Mouse (Mus musculus) spleen, adult 2 months (tissue): ENCODE data around the gene 1700001O22Rik. TPM values are rescaled to one million over a fixed set of nuclear protein-coding genes. Genes with fewer than 3 reads are reported as not detected.

ENCODE experiments used
- DNase-seq, 2 experiments: peaks; one replicate each; pipeline versions ENCODE4 v3.0.0 to v3.0.0-alpha.2; 2012 to 2021; ENCODE audit warnings: low spot score in 2 of 2, low read depth in 1 of 2
- H3K27ac ChIP-seq: fragments of 200-500 bp; 2 replicates; pipeline ENCODE4 v1.5.1; 2012; ENCODE audit warnings: low read length, inconsistent platforms; ENCODE audit not compliant: insufficient read depth
- H3K27me3 ChIP-seq: fragments of 200-500 bp; 2 replicates; pipeline ENCODE4 v1.6.1; 2012; ENCODE audit warnings: mild to moderate bottlenecking, moderate library complexity, low read length, inconsistent platforms; ENCODE audit not compliant: control insufficient read depth, insufficient read depth
- H3K36me3 ChIP-seq: fragments of 200-500 bp; 2 replicates; pipeline ENCODE4 v1.6.1; 2012; ENCODE audit warnings: mild to moderate bottlenecking, low read length, inconsistent platforms; ENCODE audit not compliant: control insufficient read depth, insufficient read depth
- H3K4me1 ChIP-seq: fragments of 200-500 bp; 2 replicates; pipeline ENCODE4 v1.6.1; 2011; ENCODE audit warnings: inconsistent platforms; ENCODE audit not compliant: control insufficient read depth, insufficient read depth, insufficient read length
- H3K4me3 ChIP-seq: fragments of 200-500 bp; 2 replicates; pipeline ENCODE4 v1.5.1; 2011; ENCODE audit warnings: mild to moderate bottlenecking, inconsistent platforms; ENCODE audit not compliant: insufficient read depth, insufficient read length; ENCODE audit errors: extremely low read depth
- CTCF ChIP-seq: fragments of 200-500 bp; IDR thresholded peaks from 2 replicates; pipeline ENCODE4 v1.5.1; 2011; ENCODE audit warnings: mild to moderate bottlenecking, inconsistent platforms; ENCODE audit not compliant: insufficient read depth, insufficient read length, insufficient replicate concordance; ENCODE audit errors: extremely low read depth
- POLR2A ChIP-seq: fragments of 200-500 bp; IDR thresholded peaks from 2 replicates; pipeline ENCODE4 v1.6.1; 2011; ENCODE audit warnings: low read depth, low read length, inconsistent platforms
- WGBS: fragments of 180-500 bp; shearing (Covaris S2); methylation state at CpG from one replicate; pipeline ENCODE4 v1.1.7; 2018; 5-methylcytosine and 5-hydroxymethylcytosine counted together
- polyA plus RNA-seq: library from polyadenylated mRNA; depleted of rRNA; stranded (reverse); fragments of >200 nt; gene quantifications from 2 replicates; pipeline ENCODE4 v1.2.3, GENCODE M21; 2012

Gene 1700001O22Rik
- polyA plus RNA-seq, 1 experiment = 0.67 TPM

GRCm38 (mm10) chr2:30845152-30846070 lies 42.0 kb upstream of the 1700001O22Rik start:
- Histone ChIP-seq H3K36me3 (no peaks in the 10 kb centered on the region), H3K27ac (no peak overlapping the region; the same call in 1 of the 2 replicates), H3K4me3 (peak overlapping the region; percentile 26; the same call in 1 of the 2 replicates), H3K4me1 (no peaks in the 10 kb centered on the region), H3K27me3 (peaks cover 14% of the 10 kb centered on the region)
- no peak for DNase-seq
- TF ChIP-seq CTCF = no peak
- TF ChIP-seq POLR2A = no peak
- 5% methylated on average over 80 of the region's 80 CpGs for WGBS

GRCm38 (mm10) chr2:30842615-30843014 lies 39.2 kb upstream of the 1700001O22Rik start:
- 52% methylated on average over 10 of the region's 10 CpGs for WGBS
- H3K27me3 ChIP-seq = peaks cover 14% of the 10 kb centered on the region
- H3K4me3 ChIP-seq = no peak overlapping the region
- DNase-seq = no peak
- H3K4me1 ChIP-seq = no peaks in the 10 kb centered on the region
- no peaks in the 10 kb centered on the region for H3K36me3 ChIP-seq
- H3K27ac ChIP-seq = no peak overlapping the region
- no peak for TF ChIP-seq CTCF
- no peak for TF ChIP-seq POLR2A

- TF ChIP-seq POLR2A (no peak), CTCF (no peak)
- H3K4me1 ChIP-seq = no peaks in the 10 kb centered on the region
- no peaks in the 10 kb centered on the region for H3K27me3 ChIP-seq
- no peaks in the 10 kb centered on the region for H3K36me3 ChIP-seq
- DNase-seq = no peak
- H3K27ac ChIP-seq = no peak overlapping the region
- 47% methylated on average over 21 of the region's 21 CpGs for WGBS
- H3K4me3 ChIP-seq = no peak overlapping the region
Measured at GRCm38 (mm10) chr2:30836238-30836990, 33.0 kb upstream of the 1700001O22Rik start.

DNA sequence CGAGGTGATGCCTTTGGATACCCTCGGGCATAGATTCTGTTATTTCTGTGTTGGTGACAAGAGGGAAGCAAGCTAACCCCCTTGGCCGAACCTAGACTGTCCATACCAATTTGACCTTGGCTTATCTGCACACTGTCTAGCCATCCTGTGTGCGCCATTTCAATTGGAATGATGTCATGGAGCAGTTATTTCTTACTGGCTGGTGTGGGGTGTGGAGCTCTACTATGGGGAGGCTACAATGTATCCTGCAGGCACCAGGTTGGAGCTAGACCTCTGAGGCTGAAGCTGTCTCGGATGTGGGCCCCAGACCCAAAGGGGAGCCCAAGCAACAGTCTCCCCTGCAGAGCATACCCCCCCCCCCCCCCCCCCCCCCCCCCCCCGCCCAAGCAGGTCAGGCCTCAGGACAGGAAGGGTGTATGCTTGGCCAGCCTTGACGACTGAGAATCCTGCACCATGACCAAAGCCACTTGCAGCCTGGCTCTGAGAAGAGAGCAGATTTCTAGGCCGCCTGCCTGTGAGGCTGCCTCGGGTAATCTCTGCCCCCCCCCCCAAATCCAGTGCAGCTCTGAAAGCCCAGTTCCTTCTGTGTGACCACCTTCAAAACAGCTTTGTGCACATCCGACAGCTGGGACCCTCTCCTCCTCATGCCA lies 31.0 kb upstream of the 1700001O22Rik start, which contains the start of gene Prrx2:
Prrx2 (plus strand) TSS at position 600 of the 650 bp plus-strand sequence.
- H3K4me1 ChIP-seq = no peaks in the 10 kb centered on the region
- DNase-seq = no peak
- no peaks in the 10 kb centered on the region for H3K36me3 ChIP-seq
- WGBS = 78% methylated on average over 9 of the region's 10 CpGs
- H3K4me3 ChIP-seq = no peak within 1 kb of the TSS
- no peak for TF ChIP-seq POLR2A
- TF ChIP-seq CTCF = no peak
- H3K27ac ChIP-seq = no peak within 1 kb of the TSS
- H3K27me3 ChIP-seq = no peaks in the 10 kb centered on the region

- no peak overlapping the region for H3K4me3 ChIP-seq
- TF ChIP-seq POLR2A (no peak), CTCF (no peak)
- WGBS = 82% methylated on average over 5 of the region's 5 CpGs
- H3K4me1 ChIP-seq = no peaks in the 10 kb centered on the region
- H3K36me3 ChIP-seq = no peaks in the 10 kb centered on the region
- no peak for DNase-seq
- H3K27me3 ChIP-seq = no peaks in the 10 kb centered on the region
- H3K27ac ChIP-seq = no peak overlapping the region
Measured at GRCm38 (mm10) chr2:30833644-30834043, 30.2 kb upstream of the 1700001O22Rik start.

DNA sequence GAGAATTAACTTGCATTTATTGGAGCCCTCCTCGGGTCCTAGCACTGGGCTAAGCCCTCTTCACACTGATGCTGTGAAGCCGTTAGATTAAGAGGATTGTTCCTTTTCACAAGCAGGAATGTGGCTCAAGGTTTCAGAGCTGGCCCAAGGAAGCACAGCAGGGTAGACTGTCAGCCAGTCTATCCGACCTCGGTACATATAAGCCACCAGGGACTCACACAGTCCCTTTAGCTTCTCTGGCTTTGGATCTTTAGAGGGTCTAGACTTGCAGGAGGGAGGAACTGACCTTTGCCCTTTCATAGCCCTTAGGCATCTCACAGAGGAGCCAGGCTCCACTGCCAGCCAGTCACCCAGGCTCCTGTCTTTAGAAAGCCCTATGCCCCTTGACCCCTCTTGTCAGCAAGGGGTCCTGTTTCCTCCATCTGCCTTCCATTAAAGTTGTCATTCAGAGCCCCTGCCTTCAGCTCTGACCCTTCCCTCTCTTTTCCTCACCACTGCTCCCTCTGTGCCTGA lies 26.9 kb upstream of the 1700001O22Rik start, which contains the start of gene Asb6:
Asb6 (minus strand) TSS at position 51 of the 513 bp plus-strand sequence.
- Histone ChIP-seq H3K27me3 (no peaks in the 10 kb centered on the region), H3K4me3 (no peak within 1 kb of the TSS), H3K27ac (no peak within 1 kb of the TSS), H3K36me3 (peaks cover 5% of the 10 kb centered on the region; the same call in 1 of the 2 replicates), H3K4me1 (peaks cover 7% of the 10 kb centered on the region; the same call in 1 of the 2 replicates)
- 75% methylated on average over 4 of the region's 4 CpGs for whole genome bisulfite sequencing
- no peak for DNase-seq
- no peak for TF ChIP-seq POLR2A
- no peak for TF ChIP-seq CTCF
